Mouse (Mus musculus) naive thymus-derived CD4-positive, alpha-beta T cell, adult 2 months (primary cell): ENCODE measurements at regions not wholly inside any gene's neighbourhood (a gene's known extent, or its start where the extent isn't known, plus 50 kb on each side); places are given as distances from the start of the nearest gene placed in this dataset.

Experiments used
- DNase-seq: peaks from one replicate; pipeline ENCODE4 v3.0.0-alpha.2; 2011; ENCODE audit warnings: low read depth

GRCm38 (mm10) chr1:64295512-64295945 is 173.4 kb upstream of the Klf7 start:
- DNase-seq: no peak

- no peak for DNase-seq
Measured at GRCm38 (mm10) chr1:64295051-64295450, 173.0 kb upstream of the Klf7 start.

- no peak for DNase-seq
Measured at GRCm38 (mm10) chr1:64288812-64289447, 166.8 kb upstream of the Klf7 start.

GRCm38 (mm10) chr1:64287068-64287467 is 165.0 kb upstream of the Klf7 start:
- no peak for DNase-seq

- DNase-seq: no peak
Measured at GRCm38 (mm10) chr1:64284656-64285055, 162.6 kb upstream of the Klf7 start.

GRCm38 (mm10) chr1:64275865-64276264 is 153.8 kb upstream of the Klf7 start:
- DNase-seq: no peak

- no peak for DNase-seq
Measured at GRCm38 (mm10) chr1:64275086-64275802, 153.2 kb upstream of the Klf7 start.

- DNase-seq: no peak
Measured at GRCm38 (mm10) chr1:64257237-64257636, 135.2 kb upstream of the Klf7 start.

- DNase-seq: no peak
Measured at GRCm38 (mm10) chr1:64255554-64256295, 133.6 kb upstream of the Klf7 start.

- DNase-seq: no peak
Measured at GRCm38 (mm10) chr1:64254673-64255072, 132.6 kb upstream of the Klf7 start.

GRCm38 (mm10) chr1:64253996-64254395 is 131.9 kb upstream of the Klf7 start:
- no peak for DNase-seq

- no peak for DNase-seq
Measured at GRCm38 (mm10) chr1:64242401-64242800, 120.3 kb upstream of the Klf7 start.

GRCm38 (mm10) chr1:64229654-64230053 is 107.6 kb upstream of the Klf7 start:
- DNase-seq: no peak

- no peak for DNase-seq
Measured at GRCm38 (mm10) chr1:64226001-64226918, 104.2 kb upstream of the Klf7 start.

GRCm38 (mm10) chr1:64223779-64224687 is 102.0 kb upstream of the Klf7 start:
- DNase-seq: no peak

GRCm38 (mm10) chr1:64222475-64222874 is 100.4 kb upstream of the Klf7 start:
- DNase-seq: no peak

GRCm38 (mm10) chr1:64220486-64220885 is 98.4 kb upstream of the Klf7 start:
- no peak for DNase-seq

GRCm38 (mm10) chr1:64220040-64220439 is 98.0 kb upstream of the Klf7 start:
- no peak for DNase-seq

GRCm38 (mm10) chr1:64215646-64216045 is 93.6 kb upstream of the Klf7 start:
- DNase-seq: no peak

GRCm38 (mm10) chr1:64209131-64209530 is 87.0 kb upstream of the Klf7 start:
- no peak for DNase-seq
